Mouse (Mus musculus): ENCODE measurements at regions not wholly inside any gene's neighbourhood (a gene's known extent, or its start where the extent isn't known, plus 50 kb on each side); places are given as distances from the start of the nearest gene placed in this dataset.

DNA sequence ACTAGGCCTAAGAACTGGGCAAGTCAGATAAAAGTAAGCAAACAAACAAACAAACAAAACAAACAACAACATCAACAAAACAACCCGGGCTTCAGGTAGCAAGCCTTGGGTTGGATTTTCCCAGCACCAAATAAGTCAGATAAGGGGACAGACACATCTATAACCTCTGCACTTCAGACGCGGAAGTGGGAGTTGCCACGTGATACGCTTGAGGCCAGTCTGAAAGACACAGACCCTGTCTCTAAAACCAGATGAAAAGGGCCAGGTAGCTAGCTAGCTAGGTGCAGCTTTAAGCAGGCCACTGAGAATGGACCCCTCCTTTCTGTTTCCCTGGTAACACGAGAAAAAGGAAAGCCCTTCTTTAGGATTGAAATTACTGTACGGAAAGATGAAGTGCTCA, 85.9 kb downstream of the Rpap3 start:
- no peak for TF ChIP-seq CTCF (IDR thresholded peaks at IDR 0.05; ENCODE audit: low read depth, low read length)
- no peak for TF ChIP-seq POLR2A (IDR thresholded peaks at IDR 0.05; ENCODE audit: extremely low read depth, insufficient read depth, low read length)
